Mouse (Mus musculus) kidney, postnatal 0 days (tissue): Measurements from ENCODE around the gene Gcsam. TPM values are rescaled to one million over a fixed set of nuclear protein-coding genes. Genes with fewer than 3 reads are reported as not detected.

Source experiments
- ATAC-seq: fragments of 200-750 bp; cut with Nextera tagmentation; replicated peaks from 2 replicates; pipeline ENCODE4 v1.8.0; 2017; ENCODE audit warnings: low read depth, moderate number of reproducible peaks, moderate TSS enrichment, moderate library complexity; ENCODE audit not compliant: low FRiP score
- DNase-seq: peaks from one replicate; pipeline ENCODE4 v3.0.0-alpha.2; 2016; ENCODE audit warnings: low spot score
- H3K27ac ChIP-seq: fragments of 300-500 bp; sonication (generic); 2 replicates; pipeline ENCODE4 v1.5.1; 2014; ENCODE audit warnings: mild to moderate bottlenecking
- H3K27me3 ChIP-seq: fragments of 300-500 bp; sonication (generic); 2 replicates; pipeline ENCODE4 v1.6.1; 2014; ENCODE audit warnings: low read length, mixed read lengths; ENCODE audit not compliant: insufficient read depth
- H3K36me3 ChIP-seq: fragments of 300-500 bp; sonication (generic); 2 replicates; pipeline ENCODE4 v1.6.1; 2014; ENCODE audit warnings: low read length, mixed read lengths; ENCODE audit not compliant: insufficient read depth
- H3K4me1 ChIP-seq: fragments of 300-500 bp; sonication (generic); replicated peaks from 2 replicates; pipeline ENCODE4 v1.6.1; 2014; ENCODE audit warnings: antibody characterized with exemption, low read length, mixed read lengths; ENCODE audit not compliant: insufficient read depth
- H3K4me2 ChIP-seq: fragments of 300-500 bp; sonication (generic); 2 replicates; pipeline ENCODE4 v1.6.1; 2014; ENCODE audit warnings: mild to moderate bottlenecking, low read length, moderate library complexity, mixed read lengths
- H3K4me3 ChIP-seq: fragments of 300-500 bp; sonication (generic); replicated peaks from 2 replicates; pipeline ENCODE4 v1.5.1; 2014; ENCODE audit warnings: low read depth, low read length
- H3K9ac ChIP-seq: fragments of 300-500 bp; sonication (generic); 2 replicates; pipeline ENCODE4 v1.6.1; 2014; ENCODE audit warnings: low read depth, low read length
- H3K9me3 ChIP-seq: fragments of 300-500 bp; sonication (generic); replicated peaks from 2 replicates; pipeline ENCODE4 v1.6.1; 2016; ENCODE audit warnings: low read length, inconsistent platforms, mixed read lengths
- CTCF ChIP-seq: IDR thresholded peaks from 2 replicates; pipeline ENCODE4 v1.5.1; 2016; ENCODE audit warnings: antibody characterized with exemption, low read depth, mild to moderate bottlenecking, moderate library complexity
- WGBS: fragments of 180-500 bp; shearing (Covaris S2); extraction: QIAGEN DNeasy Blood & Tissue Kit; methylation state at CpG from one replicate; pipeline ENCODE4 v1.1.7; 2014; 5-methylcytosine and 5-hydroxymethylcytosine counted together
- polyA plus RNA-seq: library from polyadenylated mRNA; unstranded; fragments of >200 nt; fragmentation: Nextera tagmentation; extraction: Ambion mirVana; gene quantifications from 2 replicates; pipeline ENCODE4 v1.2.1, GENCODE M21; 2015

Gcsam gene
- polyA plus RNA-seq, 1 experiment from 2014 or later, result 0.16 TPM

DNA sequence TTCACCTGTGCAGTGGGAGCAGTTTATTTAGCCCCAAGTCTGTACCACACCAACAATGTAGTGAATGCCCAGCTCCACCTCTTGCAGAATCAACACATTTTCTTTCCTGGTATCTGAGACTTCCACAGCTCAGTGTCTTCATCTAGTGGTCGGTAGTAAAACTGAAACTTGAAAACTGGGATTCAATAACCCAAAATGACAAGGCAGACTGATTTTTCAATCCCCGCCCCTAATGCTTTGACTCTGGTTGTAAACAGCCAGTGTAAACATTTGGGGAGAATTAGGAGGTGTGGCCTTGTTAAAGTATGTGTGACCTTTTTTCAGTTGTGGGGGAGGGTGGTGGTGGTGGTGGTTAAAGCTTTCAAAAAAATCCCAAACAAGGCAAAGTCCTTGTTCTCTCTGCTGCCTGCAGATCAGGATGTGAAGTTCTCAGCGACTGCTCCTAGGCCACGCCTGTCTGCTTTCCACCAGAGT lies 1.7 kb upstream of the Gcsam start:
- WGBS, result 18% methylated on average over 4 of the region's 4 CpGs
- peak; percentile 88 for TF ChIP-seq CTCF
- Histone ChIP-seq H3K27me3 (no peaks in the 10 kb centered on the region), H3K4me1 (no peaks in the 10 kb centered on the region), H3K4me2 (peak overlapping the region; percentile 27; the same call in 1 of the 2 replicates), H3K36me3 (no peaks in the 10 kb centered on the region), H3K9ac (no peak overlapping the region), H3K4me3 (no peak overlapping the region), H3K9me3 (no peaks in the 10 kb centered on the region), H3K27ac (peak overlapping the region; percentile 37; the same call in 1 of the 2 replicates)
- ATAC-seq (peak; percentile 69), DNase-seq (peak; percentile 83)

DNA sequence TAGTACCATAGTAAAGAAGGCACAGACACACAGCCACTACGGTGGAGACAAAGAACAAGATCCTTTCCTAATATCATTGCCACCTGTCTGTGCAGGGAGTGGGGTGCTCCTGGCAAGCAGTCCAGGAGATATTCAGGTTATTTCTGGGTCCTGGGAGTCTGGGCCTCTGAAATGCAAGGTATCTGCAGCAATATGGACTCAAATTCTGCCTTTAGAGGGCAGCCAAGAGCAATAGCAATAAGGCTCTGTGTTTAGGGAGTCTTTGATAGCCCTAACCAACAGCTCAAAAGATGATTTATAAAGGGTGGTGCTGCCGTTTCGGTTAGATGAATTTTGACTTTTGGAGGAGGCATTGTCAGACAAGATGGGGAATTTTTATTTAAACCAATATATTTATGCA lies 880 bp upstream of the Gcsam start:
- Histone ChIP-seq H3K4me1 (no peaks in the 10 kb centered on the region), H3K27ac (no peak overlapping the region), H3K9ac (no peak overlapping the region), H3K9me3 (no peaks in the 10 kb centered on the region), H3K36me3 (no peaks in the 10 kb centered on the region), H3K27me3 (no peaks in the 10 kb centered on the region), H3K4me3 (no peak overlapping the region), H3K4me2 (no peak overlapping the region)
- no peak for ATAC-seq
- 59% methylated on average over 3 of the region's 3 CpGs for WGBS
- peak; percentile 46 for DNase-seq
- peak; percentile 74 for TF ChIP-seq CTCF

DNA sequence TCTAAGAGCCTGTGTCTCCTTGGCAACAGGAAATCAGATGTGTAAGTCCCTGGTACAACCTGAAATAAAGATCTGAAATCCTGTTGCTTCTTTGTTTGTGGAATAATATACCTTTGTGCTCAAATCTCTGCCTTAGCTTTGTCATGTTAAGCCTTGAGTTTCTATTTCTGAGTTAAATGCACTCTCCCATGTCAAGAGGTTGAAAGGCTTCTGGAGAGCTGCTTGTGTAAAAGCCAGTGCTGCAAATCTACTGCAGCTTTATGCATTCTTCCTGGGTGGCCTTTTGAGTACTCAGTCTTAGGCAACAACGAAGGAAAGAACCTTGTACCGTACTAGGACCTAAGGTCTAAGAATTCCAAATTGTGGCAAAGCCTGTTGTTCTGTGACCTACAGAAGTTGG lies 3.1 kb downstream of the Gcsam start:
- Histone ChIP-seq H3K9me3 (no peaks in the 10 kb centered on the region), H3K27ac (no peak overlapping the region), H3K36me3 (no peaks in the 10 kb centered on the region), H3K27me3 (no peaks in the 10 kb centered on the region), H3K4me1 (no peaks in the 10 kb centered on the region), H3K4me3 (no peak overlapping the region), H3K4me2 (no peak overlapping the region), H3K9ac (no peak overlapping the region)
- TF ChIP-seq CTCF, result no peak
- ATAC-seq, result no peak
- DNase-seq, result peak; percentile 6
- 70% methylated on average over 2 of the region's 2 CpGs for WGBS

DNA sequence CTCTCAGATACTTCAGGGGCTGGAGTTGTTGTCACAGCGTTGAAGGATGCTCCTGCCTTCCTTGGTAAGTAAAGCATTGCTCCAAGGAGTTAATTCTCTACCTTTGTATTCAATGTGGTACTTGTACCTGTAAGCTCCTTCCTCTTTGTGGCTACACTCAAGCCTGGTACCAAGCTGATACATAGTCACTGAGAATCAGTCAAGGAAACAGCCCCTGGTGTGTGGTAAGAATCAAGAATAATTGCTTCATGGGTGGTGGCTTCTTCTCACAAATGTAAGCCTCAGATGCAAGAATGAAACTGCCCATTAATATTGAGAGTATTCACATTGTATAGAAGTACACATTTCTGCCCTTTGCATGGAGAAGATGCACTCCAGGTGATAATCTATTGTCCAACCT lies 5.8 kb downstream of the Gcsam start:
- Histone ChIP-seq H3K9me3 (no peaks in the 10 kb centered on the region), H3K36me3 (no peaks in the 10 kb centered on the region), H3K9ac (no peak overlapping the region), H3K4me3 (no peak overlapping the region), H3K27ac (no peak overlapping the region), H3K27me3 (no peaks in the 10 kb centered on the region), H3K4me2 (no peak overlapping the region), H3K4me1 (no peaks in the 10 kb centered on the region)
- DNase-seq, result no peak
- ATAC-seq, result no peak
- 86% methylated on average over 1 of the region's 1 CpGs for WGBS
- TF ChIP-seq CTCF, result no peak

DNA sequence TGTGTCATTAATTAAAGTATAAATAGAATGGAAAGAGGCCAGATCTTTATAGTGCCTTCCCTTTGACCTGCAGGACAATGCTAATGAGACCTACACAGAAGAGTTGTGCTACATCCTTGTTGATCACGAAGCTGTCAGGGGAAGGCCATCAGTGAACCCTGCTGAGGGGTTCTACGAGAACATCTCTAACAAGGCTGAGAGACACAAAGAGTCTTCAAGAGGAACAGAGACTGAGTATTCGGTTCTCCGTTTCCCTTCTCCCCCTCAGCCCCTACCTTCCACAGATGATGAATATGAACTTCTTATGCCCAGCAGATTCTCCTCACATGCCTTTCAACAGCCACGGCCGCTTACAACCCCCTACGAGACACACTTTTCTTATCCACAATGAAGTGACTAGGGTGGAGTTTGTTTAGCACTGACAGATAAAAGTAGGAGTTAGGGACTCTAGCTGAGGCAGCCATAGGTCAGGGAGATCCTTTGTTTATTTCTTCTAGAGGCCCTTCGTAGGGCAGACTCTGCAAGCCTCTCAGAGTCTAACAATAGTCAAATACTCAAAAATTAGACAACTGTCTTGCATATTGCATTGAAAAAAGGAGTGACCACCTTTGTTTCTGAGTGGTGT lies 9.7 kb downstream of the Gcsam start:
- Histone ChIP-seq H3K4me2 (no peak overlapping the region), H3K9me3 (no peaks in the 10 kb centered on the region), H3K27ac (no peak overlapping the region), H3K36me3 (no peaks in the 10 kb centered on the region), H3K4me3 (no peak overlapping the region), H3K9ac (no peak overlapping the region), H3K27me3 (no peaks in the 10 kb centered on the region), H3K4me1 (no peaks in the 10 kb centered on the region)
- no peak for DNase-seq
- ATAC-seq, result no peak
- no peak for TF ChIP-seq CTCF
- WGBS, result 76% methylated on average over 8 of the region's 8 CpGs

DNA sequence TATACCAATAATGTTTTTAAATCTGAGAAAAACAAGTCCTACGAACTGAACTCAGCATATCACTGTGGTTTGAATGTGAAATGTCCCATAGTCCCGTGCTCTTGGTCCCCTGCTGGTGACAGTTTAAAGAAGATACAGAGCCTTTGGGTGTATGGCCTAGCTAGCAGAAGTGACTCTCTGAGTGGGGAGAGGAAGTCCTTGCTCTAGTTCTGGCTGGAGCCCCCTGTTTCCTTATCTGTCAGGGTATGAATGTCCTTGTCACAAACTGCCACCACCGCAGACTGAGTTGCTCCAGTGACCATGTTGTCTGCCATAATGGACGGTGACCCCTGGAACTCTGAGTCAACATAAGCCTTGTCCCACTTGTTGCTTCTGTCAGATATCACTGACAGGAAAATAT lies 13.1 kb downstream of the Gcsam start:
- no peak overlapping the region for H3K4me3 ChIP-seq
- H3K27ac ChIP-seq, result no peak overlapping the region
- H3K9me3 ChIP-seq, result no peaks in the 10 kb centered on the region
- ATAC-seq (no peak), DNase-seq (no peak)
- no peaks in the 10 kb centered on the region for H3K4me1 ChIP-seq
- H3K4me2 ChIP-seq, result no peak overlapping the region
- WGBS, result 86% methylated on average over 4 of the region's 4 CpGs
- no peak overlapping the region for H3K9ac ChIP-seq
- no peaks in the 10 kb centered on the region for H3K36me3 ChIP-seq
- TF ChIP-seq CTCF, result no peak
- no peaks in the 10 kb centered on the region for H3K27me3 ChIP-seq

DNA sequence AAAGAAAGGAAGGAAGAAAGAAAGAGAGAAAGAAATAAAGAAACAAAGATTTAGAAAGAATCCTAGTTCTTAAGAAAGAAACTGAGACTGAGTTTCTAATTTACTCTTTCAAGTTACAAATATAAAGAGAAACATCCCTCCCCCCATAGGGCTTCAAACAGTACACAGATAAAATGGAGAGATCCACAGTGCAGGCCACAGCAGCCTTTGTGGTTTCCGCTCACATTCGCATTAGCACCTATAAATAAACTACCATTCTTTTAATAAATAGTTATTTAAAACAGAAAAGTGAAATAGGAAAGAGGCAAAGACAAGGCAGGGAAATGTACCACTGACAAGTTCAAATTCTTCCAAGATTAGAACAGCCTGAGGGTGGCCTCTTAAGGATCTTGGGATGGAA lies 14.6 kb downstream of the Gcsam start:
- no peak overlapping the region for H3K9ac ChIP-seq
- 74% methylated on average over 2 of the region's 2 CpGs for WGBS
- no peaks in the 10 kb centered on the region for H3K4me1 ChIP-seq
- H3K36me3 ChIP-seq, result no peaks in the 10 kb centered on the region
- no peak overlapping the region for H3K4me2 ChIP-seq
- no peaks in the 10 kb centered on the region for H3K9me3 ChIP-seq
- ATAC-seq (no peak), DNase-seq (peak; percentile 1)
- H3K27ac ChIP-seq, result no peak overlapping the region
- no peaks in the 10 kb centered on the region for H3K27me3 ChIP-seq
- H3K4me3 ChIP-seq, result no peak overlapping the region
- TF ChIP-seq CTCF, result no peak
